10 mouse cellular contexts compared by ENCODE assay signal in genomic region chr4:43927826-43928225, GRCm38 (mm10). TPM values are rescaled to one million over a fixed set of nuclear protein-coding genes. Genes with fewer than 3 reads are reported as not detected.
A peak's percentile ranks its signal among the peaks of the same experiment; 100 is the strongest.
DNase-seq lines count a peak whose midpoint lies in the region; ATAC-seq and TF ChIP-seq lines count a peak whose summit lies in the region.
"Had no signal": no experiment of that assay in that cellular context is flagged by ENCODE, and none has a peak within 500 bp of the region (broad histone marks: within the 10 kb centered on the region; RNA-seq: fewer than 3 reads in every experiment).

No protein-coding gene starts in this region.

- no peak overlapping the region for H3K27ac ChIP-seq in kidney, embryonic 15.5 days
- H3K27ac ChIP-seq in bone marrow, adult 2 months (ENCODE audit: control insufficient read depth, insufficient read depth, low read depth, low read length, poor library complexity) = no peak overlapping the region
- no peak overlapping the region for H3K27ac ChIP-seq in hindbrain, embryonic 14.5 days
- H3K27ac ChIP-seq: embryonic facial prominence, embryonic 12.5 days had no signal

- WGBS in kidney, embryonic 15.5 days = 91% methylated on average over 3 of the region's 3 CpGs
- 89% methylated on average over 3 of the region's 3 CpGs for WGBS in bone marrow, adult 2 months
- 92% methylated on average over 3 of the region's 3 CpGs for WGBS in hindbrain, embryonic 14.5 days

- TF ChIP-seq POLR2A in bone marrow, adult 2 months (IDR thresholded peaks at IDR 0.05; ENCODE audit: borderline replicate concordance, control insufficient read depth, low read depth, low read length) = no peak

- H3K9me3 ChIP-seq in kidney, embryonic 15.5 days (replicated peaks) = no peaks in the 10 kb centered on the region
- no peaks in the 10 kb centered on the region for H3K9me3 ChIP-seq in hindbrain, embryonic 14.5 days (ENCODE audit: control insufficient read depth, low read length)
- H3K9me3 ChIP-seq: embryonic facial prominence, embryonic 12.5 days had no signal

- no peak overlapping the region for H3K4me2 ChIP-seq in kidney, embryonic 15.5 days
- H3K4me2 ChIP-seq in hindbrain, embryonic 14.5 days (replicated peaks) = no peak overlapping the region
- H3K4me2 ChIP-seq: embryonic facial prominence, embryonic 12.5 days had no signal

- no peak for ATAC-seq in kidney, embryonic 15.5 days (replicated peaks; ENCODE audit: low FRiP score)
- peak; percentile 48; the same call in 1 of the 2 replicates for ATAC-seq in monocyte, adult 5-6 weeks (replicated peaks; ENCODE audit: insufficient number of reproducible peaks, low FRiP score, low TSS enrichment, poor library complexity, severe bottlenecking)
- no peak for ATAC-seq in hindbrain, embryonic 14.5 days (ENCODE audit: low FRiP score)

- H3K36me3 ChIP-seq in kidney, embryonic 15.5 days = peaks cover 91% of the 10 kb centered on the region
- H3K36me3 ChIP-seq in hindbrain, embryonic 14.5 days (replicated peaks; ENCODE audit: control insufficient read depth, insufficient read depth) = peaks cover 87% of the 10 kb centered on the region

- no peak overlapping the region for H3K4me3 ChIP-seq in kidney, embryonic 15.5 days (replicated peaks)
- no peak overlapping the region for H3K4me3 ChIP-seq in bone marrow, adult 2 months (replicated peaks; ENCODE audit: control insufficient read depth, low read depth, low read length)
- H3K4me3 ChIP-seq in hindbrain, embryonic 14.5 days (replicated peaks; ENCODE audit: low read length) = no peak overlapping the region
- H3K4me3 ChIP-seq: embryonic facial prominence, embryonic 12.5 days had no signal

- DNase-seq in kidney, adult 18-20 months = peak; percentile 16
- DNase-seq in CD8-positive naive resting alpha-beta T cell, adult 2 months (ENCODE audit: low read depth in 2 of 2, low spot score in 2 of 2) = peak; percentile 41 to 64
- DNase-seq in right cerebral cortex, adult 2 months (ENCODE audit: low spot score in 2 of 2) = no peak
- no peak for DNase-seq in layer of hippocampus, adult 18-20 months (ENCODE audit: low spot score in 2 of 2)
- DNase-seq in hindbrain, embryonic 14.5 days (ENCODE audit: low spot score) = no peak

- no peak overlapping the region for H3K9ac ChIP-seq in kidney, embryonic 15.5 days
- no peak overlapping the region for H3K9ac ChIP-seq in hindbrain, embryonic 14.5 days
- H3K9ac ChIP-seq: embryonic facial prominence, embryonic 12.5 days had no signal

- H3K27me3 ChIP-seq in kidney, embryonic 15.5 days = no peaks in the 10 kb centered on the region
- H3K27me3 ChIP-seq in hindbrain, embryonic 14.5 days (ENCODE audit: control insufficient read depth, insufficient read depth, low read length) = no peaks in the 10 kb centered on the region
- H3K27me3 ChIP-seq: embryonic facial prominence, embryonic 12.5 days had no signal

- H3K4me1 ChIP-seq in kidney, embryonic 15.5 days = no peaks in the 10 kb centered on the region
- peaks cover 3% of the 10 kb centered on the region; the same call in 1 of the 2 replicates for H3K4me1 ChIP-seq in bone marrow, adult 2 months (ENCODE audit: control insufficient read depth, insufficient read depth, low read length)
- no peaks in the 10 kb centered on the region for H3K4me1 ChIP-seq in hindbrain, embryonic 14.5 days (replicated peaks; ENCODE audit: control insufficient read depth, insufficient read depth, low read length)
- H3K4me1 ChIP-seq: embryonic facial prominence, embryonic 12.5 days had no signal

- TF ChIP-seq CTCF in bone marrow, adult 2 months (IDR thresholded peaks at IDR 0.05; ENCODE audit: control insufficient read depth, insufficient read depth, low read length) = peak; percentile 41; the same call in 1 of the 2 replicates

RNA-seq across cellular contexts. Expression of gene Glipr2, which starts 29.4 kb away (rescaled TPM):
- polyA plus RNA-seq in kidney, embryonic 15.5 days (2015; fragmentation: Nextera tagmentation; extraction: Ambion mirVana) = 71.7 and 73.9 TPM in 2 replicates
- polyA plus RNA-seq in bone marrow, adult 2 months (2011; ENCODE audit: insufficient read depth, insufficient read length, low replicate concordance, missing spikeins) = 20.8 and 49.7 TPM in 2 replicates
- 116 to 119 TPM (median 118 TPM) in 3 replicates for total RNA-seq in monocyte, adult 5-6 weeks (2017)
- 1 to 10 TPM; 3.3 to 4.0 TPM for total RNA-seq in layer of hippocampus, adult 18-20 months (2021)
- polyA plus RNA-seq in hindbrain, embryonic 14.5 days (2014; fragmentation: Nextera tagmentation; extraction: Ambion mirVana) = 41.4 and 43.3 TPM in 2 replicates

RNA-seq across cellular contexts. Expression of gene Reck, which starts 52.5 kb away (rescaled TPM):
- polyA plus RNA-seq in kidney, embryonic 15.5 days (2015; fragmentation: Nextera tagmentation; extraction: Ambion mirVana) = 24.1 and 25.0 TPM in 2 replicates
- 1.1 and 2.9 TPM in 2 replicates for polyA plus RNA-seq in bone marrow, adult 2 months (2011; ENCODE audit: insufficient read depth, insufficient read length, low replicate concordance, missing spikeins)
- 0.38 to 6.1 TPM (median 4.6 TPM) in 3 replicates for total RNA-seq in monocyte, adult 5-6 weeks (2017)
- total RNA-seq in layer of hippocampus, adult 18-20 months (2021) = 1 to 10 TPM; 6.0 to 6.2 TPM
- polyA plus RNA-seq in hindbrain, embryonic 14.5 days (2014; fragmentation: Nextera tagmentation; extraction: Ambion mirVana) = 6.2 and 7.3 TPM in 2 replicates

RNA-seq across cellular contexts. Expression of gene Ccin, which starts 55.5 kb away (rescaled TPM):
- polyA plus RNA-seq in kidney, embryonic 15.5 days (2015; fragmentation: Nextera tagmentation; extraction: Ambion mirVana) = not detected in 2 replicates
- polyA plus RNA-seq in bone marrow, adult 2 months (2011; ENCODE audit: insufficient read depth, insufficient read length, low replicate concordance, missing spikeins) = not detected in 2 replicates
- 0.39 TPM in 1 of 3 replicates, not detected in the others for total RNA-seq in monocyte, adult 5-6 weeks (2017)
- total RNA-seq in layer of hippocampus, adult 18-20 months (2021) = not detected
- polyA plus RNA-seq in hindbrain, embryonic 14.5 days (2014; fragmentation: Nextera tagmentation; extraction: Ambion mirVana) = 0.09 TPM in 1 of 2 replicates, not detected in the other
- total RNA-seq: left cerebral cortex, adult 18-20 months had no signal
- polyA plus RNA-seq: embryonic facial prominence, embryonic 12.5 days had no signal

Comparison
In these comparisons a context has a peak if more than half of its experiments do, and no peak if none do; other contexts are left out.
1. DNase-seq: peak in kidney, adult 18-20 months (single experiment) and CD8-positive naive resting alpha-beta T cell, adult 2 months (2 of 2); none in right cerebral cortex, adult 2 months (0 of 2), layer of hippocampus, adult 18-20 months (0 of 2) and hindbrain, embryonic 14.5 days (single experiment).